Mouse (Mus musculus): ENCODE data around the gene Olfr1162.
"Not testable (repeated sequence)": the region's sequence is repeated elsewhere in the genome, so short reads cannot be mapped to it uniquely, and the experiment has no call there.

Gene Olfr1162

DNA sequence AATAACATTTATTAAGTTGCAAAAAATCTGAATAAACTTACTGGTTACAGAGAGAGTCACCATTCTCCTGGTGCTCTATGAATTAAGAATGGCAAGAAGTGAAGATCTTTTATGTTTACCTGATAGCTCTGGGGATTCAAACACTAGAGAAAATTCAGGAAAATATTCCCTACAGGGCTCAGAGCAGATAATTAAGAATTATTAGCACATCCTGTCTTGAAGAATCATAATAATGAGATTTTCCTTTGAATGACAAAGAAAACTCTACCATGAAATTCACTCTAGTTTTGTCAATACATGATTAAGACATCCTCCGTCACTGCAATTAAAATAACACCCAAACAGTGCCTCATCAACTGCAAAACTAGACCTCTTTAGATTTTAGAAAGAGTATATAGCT, at the start of gene Olfr1162:
TSS of gene Olfr1162 (minus strand) at position 101 of the 400 bp plus-strand sequence.
- no peak for DNase-seq

DNA sequence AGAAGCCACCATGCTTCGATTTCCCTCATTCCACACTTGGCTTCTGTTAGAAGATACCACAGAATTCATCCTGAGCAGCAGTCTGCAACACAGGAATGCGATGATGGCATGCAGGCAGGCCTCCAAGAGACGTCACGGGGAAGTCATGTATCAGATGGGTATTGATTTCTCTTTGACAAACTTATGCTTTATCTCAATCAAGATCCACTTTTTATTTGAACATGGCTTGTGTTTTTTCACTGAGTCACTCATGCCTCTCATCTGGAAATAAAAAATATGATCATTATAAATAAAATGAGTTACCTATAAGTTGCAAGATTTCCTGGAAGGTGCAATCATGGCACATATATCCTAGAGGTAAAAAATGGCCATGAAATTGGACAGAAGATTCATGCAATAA, 42.9 kb upstream of the Olfr1162 start, which contains the start of gene Olfr1164:
TSS of gene Olfr1164 (minus strand) at position 101 of the 400 bp plus-strand sequence.
- no peak for DNase-seq

DNA sequence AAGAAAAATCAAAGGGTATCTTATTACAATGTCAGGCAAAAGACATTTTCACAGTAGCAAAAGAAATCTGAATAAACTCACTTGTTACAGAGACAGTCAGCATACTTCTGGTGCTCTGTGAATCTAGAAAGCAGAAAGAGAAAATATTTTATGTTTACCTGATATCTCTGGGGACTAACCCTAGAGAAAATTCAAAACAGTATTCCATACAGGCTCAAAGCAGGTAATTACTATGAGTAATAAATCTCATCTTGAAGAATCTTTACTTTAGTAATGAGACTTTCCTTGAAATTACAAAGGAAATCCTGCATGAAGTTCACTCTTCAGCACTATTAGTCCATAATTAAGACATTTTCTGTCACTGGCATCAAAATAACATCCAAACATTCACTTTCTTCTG, 20.8 kb upstream of the Olfr1162 start, which contains the start of gene Olfr1163:
TSS of gene Olfr1163 (minus strand) at position 101 of the 400 bp plus-strand sequence.
- DNase-seq = no peak

DNA sequence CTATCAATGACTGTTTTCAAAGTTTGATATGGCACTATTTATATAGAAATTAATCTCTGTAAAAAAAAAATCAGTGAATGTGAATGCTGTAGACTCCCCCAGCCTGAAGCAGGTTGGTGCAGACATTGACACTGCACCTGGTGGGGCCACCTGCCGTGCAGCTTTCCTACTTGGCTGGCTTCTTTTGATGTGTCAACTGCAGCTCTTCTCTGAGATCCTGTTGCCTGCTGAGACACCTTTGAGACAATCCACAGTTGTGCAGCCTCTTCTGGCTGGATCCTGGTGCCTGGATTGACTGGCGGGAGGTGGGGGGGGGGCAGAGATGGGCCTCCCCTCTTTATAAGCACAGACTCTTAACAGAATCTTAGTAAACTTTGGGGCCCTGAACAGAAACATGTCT, 12.7 kb upstream of the Olfr1162 start:
- no peak for DNase-seq

DNA sequence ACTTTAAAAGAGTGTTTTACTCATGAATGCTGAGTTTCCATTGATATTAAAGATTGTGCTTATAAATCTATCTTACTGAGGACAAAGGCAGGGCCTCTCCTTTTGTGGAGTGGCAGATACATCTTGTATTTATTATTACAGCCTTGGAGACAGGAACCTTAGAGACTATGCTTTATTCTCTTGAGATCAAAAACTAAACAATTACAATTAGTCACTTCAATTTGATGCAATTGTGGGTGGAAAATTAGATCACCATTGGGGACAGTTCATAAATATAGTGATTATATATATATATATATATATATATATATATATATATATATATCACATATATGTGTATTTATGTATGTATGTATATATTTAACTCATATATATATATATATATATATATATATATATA, 13.3 kb downstream of the Olfr1162 start, which contains the start of gene Olfr73:
TSS of gene Olfr73 (minus strand) at position 101 of the 400 bp plus-strand sequence.
- no peak for DNase-seq

DNA sequence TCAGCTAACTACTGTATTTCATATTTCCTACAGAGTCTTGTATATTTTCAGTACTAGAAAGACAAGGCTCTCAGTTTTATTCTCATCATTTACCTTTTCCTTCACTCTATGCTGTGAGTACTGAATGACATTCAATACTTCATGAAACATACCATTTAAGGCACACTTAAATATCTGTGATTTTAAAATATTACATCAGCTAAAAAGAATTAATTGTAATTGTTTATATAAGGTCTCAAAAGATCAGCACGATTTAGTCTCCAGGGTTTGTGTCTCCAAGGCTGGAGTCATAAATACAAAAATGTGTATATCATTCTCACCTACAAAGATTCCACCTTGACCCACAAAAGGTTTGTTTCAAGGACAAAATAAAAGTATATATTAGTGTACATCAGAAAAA, 28.5 kb downstream of the Olfr1162 start, which contains the start of gene Olfr1161:
TSS of gene Olfr1161 (plus strand) at position 301 of the 400 bp plus-strand sequence.
- not testable (repeated sequence) for DNase-seq

DNA sequence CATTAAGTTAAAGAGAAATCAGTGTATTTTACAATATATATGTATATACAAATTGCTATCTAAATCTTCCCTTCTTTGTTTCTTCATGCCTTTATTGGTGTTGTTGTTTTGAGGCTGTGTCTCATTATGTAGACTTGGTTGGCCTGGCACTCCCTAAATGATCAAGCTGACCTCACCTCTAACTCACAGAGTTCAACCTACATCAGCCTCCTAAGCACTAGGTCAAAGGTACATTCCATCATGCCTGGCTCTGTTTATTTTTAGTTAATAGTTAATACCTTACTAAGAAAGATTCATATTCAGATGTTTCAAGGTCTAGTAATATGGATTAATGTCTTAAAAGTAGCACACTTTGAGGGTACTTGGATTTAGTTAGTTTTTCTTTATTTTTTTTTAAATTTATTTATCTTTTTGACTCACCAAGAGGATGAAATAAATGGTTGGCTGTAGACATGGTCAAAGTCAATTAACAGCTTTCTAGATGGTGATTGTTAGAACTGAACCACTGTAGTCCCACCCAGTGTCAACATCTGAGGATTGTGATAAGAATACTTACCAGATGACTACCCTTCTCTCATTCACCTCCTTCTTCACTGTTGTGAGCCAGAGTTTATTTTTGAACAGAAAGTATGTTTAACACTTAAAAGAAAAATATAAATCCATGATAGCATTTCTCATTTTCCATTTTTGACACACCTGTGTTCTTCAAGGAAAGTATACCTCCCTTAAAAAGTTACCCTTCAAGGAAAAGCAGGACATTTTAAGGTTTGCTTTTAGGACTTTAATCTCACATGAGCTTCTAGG, 43.2 kb downstream of the Olfr1162 start, which contains the start of gene Olfr1160:
TSS of gene Olfr1160 (minus strand) at position 754 of the 804 bp plus-strand sequence.
- no peak for DNase-seq
